Mouse (Mus musculus): ENCODE measurements around the gene Galnt11. TPM values are rescaled to one million over a fixed set of nuclear protein-coding genes. Genes with fewer than 3 reads are reported as not detected.
"Not testable (repeated sequence)": the region's sequence is repeated elsewhere in the genome, so short reads cannot be mapped to it uniquely, and the experiment has no call there.

Galnt11 gene
- polyA plus RNA-seq (2016; fragmentation: Nextera tagmentation; extraction: Ambion mirVana), result 35.0 and 37.6 TPM in 2 replicates

DNA sequence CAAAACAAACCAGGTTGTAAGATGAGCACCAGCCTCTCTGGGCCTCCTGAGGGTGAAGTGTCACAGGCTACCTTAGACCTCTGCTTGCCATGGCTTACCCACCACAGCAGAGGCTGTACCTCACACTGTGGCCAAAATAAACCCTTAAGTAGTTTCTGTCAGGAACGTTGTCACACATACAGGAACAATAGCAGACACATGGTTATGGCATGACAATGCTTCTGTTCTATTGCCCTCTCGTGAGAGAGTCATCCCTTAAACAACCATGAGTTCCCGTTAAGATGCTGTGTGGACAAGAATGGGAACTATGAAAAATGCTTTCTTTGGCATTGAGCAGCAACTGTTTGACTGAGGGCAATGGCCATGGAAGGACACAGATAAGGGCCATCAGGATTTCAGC, at the start of gene Galnt11:
Gene Galnt11, plus strand, starts transcription at position 301 of the 400 bp plus-strand sequence.
- Histone ChIP-seq H3K4me2 (peak within 1 kb of the TSS; percentile 61), H3K4me1 (replicated peaks) (peaks cover 11% of the 10 kb centered on the region; the same call in 1 of the 2 replicates), H3K36me3 (no peaks in the 10 kb centered on the region), H3K27ac (peak within 1 kb of the TSS; percentile 88), H3K9ac (replicated peaks) (peak within 1 kb of the TSS; percentile 90), H3K4me3 (replicated peaks) (peak within 1 kb of the TSS; percentile 71), H3K9me3 (no peaks in the 10 kb centered on the region), H3K27me3 (no peaks in the 10 kb centered on the region)
- 82% methylated on average over 3 of the region's 3 CpGs for WGBS
- no peak for ATAC-seq (ENCODE audit: insufficient number of reproducible peaks, insufficient read depth, low FRiP score, low TSS enrichment, low read depth)

DNA sequence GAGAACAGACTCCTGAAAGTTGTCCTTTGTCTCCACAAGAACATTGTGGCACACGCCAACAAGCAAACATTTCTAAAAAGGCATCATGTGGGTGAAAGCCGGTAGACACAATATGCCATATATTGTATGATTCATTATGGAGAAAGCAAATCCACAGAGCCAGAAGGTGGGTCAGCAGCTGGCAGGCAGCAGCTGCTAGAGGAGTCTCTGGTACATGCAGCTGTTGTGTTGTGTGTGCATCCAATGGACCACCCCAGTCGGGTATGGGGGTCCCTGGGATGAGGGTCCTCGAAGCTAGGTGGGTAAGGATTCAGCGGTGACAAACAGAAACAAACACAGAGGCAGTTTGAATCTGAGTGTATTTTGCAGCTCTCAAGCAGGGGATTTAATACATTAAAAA, 43.8 kb upstream of the Galnt11 start:
- not testable (repeated sequence) for H3K27ac ChIP-seq; H3K4me1 ChIP-seq (replicated peaks); ATAC-seq (ENCODE audit: insufficient number of reproducible peaks, insufficient read depth, low FRiP score, low TSS enrichment, low read depth); H3K9ac ChIP-seq (replicated peaks); H3K9me3 ChIP-seq; H3K27me3 ChIP-seq; H3K4me3 ChIP-seq (replicated peaks); H3K36me3 ChIP-seq; H3K4me2 ChIP-seq
- 93% methylated on average over 5 of the region's 5 CpGs for WGBS

DNA sequence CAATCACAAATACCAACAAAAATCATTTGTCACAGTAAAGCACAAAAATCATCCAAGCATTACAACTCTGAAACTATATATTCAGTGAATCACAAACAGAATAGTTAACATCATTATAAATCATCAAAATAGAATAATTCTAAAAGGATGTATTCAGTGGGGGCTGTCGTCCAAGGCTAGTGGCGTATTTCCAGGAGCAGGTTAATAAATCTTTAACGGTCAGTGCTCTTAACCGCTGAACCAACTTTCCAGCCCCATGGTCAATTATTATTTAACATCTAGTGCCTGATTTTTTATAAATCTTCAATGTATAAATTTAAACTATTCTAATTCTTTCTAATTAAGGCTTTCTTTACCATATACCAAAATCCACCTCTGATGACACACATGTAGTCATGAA, 43.2 kb upstream of the Galnt11 start:
- H3K9me3 ChIP-seq; H3K4me2 ChIP-seq; H3K9ac ChIP-seq (replicated peaks); H3K4me3 ChIP-seq (replicated peaks); H3K4me1 ChIP-seq (replicated peaks); H3K27ac ChIP-seq; ATAC-seq (ENCODE audit: insufficient number of reproducible peaks, insufficient read depth, low FRiP score, low TSS enrichment, low read depth); H3K27me3 ChIP-seq; H3K36me3 ChIP-seq: not testable (repeated sequence)
- WGBS, result 85% methylated on average over 4 of the region's 4 CpGs

DNA sequence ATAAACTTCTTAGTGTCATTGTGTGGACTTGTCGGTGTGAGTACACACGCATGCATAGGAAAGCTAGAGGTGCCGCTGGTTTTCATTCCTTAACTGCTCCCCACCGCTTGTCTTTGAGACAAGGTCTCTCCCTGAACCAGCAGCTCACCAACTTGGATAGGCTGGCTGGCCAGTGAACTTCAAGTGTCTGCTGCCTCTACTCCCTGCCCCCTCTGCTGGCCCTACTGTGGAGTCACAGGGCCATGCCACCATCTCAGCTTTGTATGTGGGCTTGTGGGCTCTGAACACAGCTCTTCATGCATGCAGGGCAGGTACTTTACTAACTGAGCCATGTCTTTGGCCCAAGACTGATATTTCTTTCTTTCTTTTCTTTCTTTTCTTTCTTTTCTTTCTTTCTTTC, 42.4 kb upstream of the Galnt11 start:
- no peak for ATAC-seq (ENCODE audit: insufficient number of reproducible peaks, insufficient read depth, low FRiP score, low TSS enrichment, low read depth)
- Histone ChIP-seq H3K4me2 (no peak overlapping the region), H3K27me3 (no peaks in the 10 kb centered on the region), H3K4me1 (replicated peaks) (0 out of 2 replicates have a peak, but pooled peaks cover 5% of the 10 kb centered on the region), H3K27ac (no peak overlapping the region), H3K9ac (replicated peaks) (no peak overlapping the region), H3K9me3 (no peaks in the 10 kb centered on the region), H3K4me3 (replicated peaks) (no peak overlapping the region), H3K36me3 (no peaks in the 10 kb centered on the region)
- WGBS, result 92% methylated on average over 4 of the region's 4 CpGs

DNA sequence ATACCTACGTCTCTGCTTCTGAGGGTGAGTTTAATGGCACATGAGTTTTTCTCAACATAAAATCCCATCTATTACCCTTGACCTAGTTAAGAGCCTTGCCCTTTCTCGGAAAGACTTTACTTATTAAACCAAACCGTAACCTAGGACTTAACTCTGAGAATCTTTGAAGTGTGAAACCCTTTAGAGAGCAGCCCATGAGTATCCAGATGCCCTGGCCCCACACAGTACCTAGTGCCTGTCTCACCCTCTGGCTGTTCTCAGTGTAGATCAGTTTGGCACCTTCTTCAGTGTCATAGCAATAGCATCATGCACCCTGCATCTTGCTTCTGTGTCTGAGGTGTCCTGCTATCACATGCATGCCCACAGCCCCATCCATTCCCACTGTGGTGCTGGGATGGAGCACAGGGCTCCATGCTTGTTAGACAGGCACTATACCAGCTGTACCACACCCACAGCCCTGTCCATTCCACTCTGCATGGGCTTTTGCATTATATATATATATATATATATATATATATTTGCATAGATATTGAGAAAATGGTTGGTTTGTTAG, 41.7 kb upstream of the Galnt11 start:
- H3K9me3 ChIP-seq, result no peaks in the 10 kb centered on the region
- H3K36me3 ChIP-seq, result no peaks in the 10 kb centered on the region
- no peak overlapping the region for H3K4me2 ChIP-seq
- no peaks in the 10 kb centered on the region for H3K27me3 ChIP-seq
- no peak overlapping the region for H3K27ac ChIP-seq
- no peak overlapping the region for H3K4me3 ChIP-seq (replicated peaks)
- H3K4me1 ChIP-seq (replicated peaks), result 0 out of 2 replicates have a peak, but pooled peaks cover 5% of the 10 kb centered on the region
- H3K9ac ChIP-seq (replicated peaks), result no peak overlapping the region
- 76% methylated on average over 3 of the region's 3 CpGs for WGBS
- no peak for ATAC-seq (ENCODE audit: insufficient number of reproducible peaks, insufficient read depth, low FRiP score, low TSS enrichment, low read depth)

DNA sequence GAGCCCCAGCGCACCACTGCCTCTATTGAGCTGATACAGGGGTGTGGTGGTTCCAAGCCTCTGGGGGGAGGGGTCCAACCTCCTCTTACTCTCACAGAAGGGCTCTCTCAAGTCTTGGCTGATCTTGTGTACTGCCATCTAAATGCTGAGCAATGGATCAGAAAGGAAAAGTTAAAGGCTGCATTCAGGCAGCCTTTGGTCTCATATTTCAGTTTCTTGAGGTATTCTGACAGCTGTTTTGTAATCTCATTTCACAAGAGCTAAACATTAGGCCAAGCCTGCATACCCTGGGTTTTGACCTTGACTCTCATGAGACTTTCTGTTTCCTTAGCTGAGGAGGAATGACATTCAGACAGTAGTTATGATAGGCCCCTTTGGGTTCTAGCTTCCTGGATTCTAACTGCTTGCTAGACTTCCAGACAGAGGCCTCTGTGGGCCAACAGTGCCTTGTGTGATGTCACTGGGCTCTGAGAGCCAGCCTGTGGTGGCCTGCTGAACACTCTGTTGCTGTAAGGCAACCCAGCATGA, 40.6 kb upstream of the Galnt11 start, which contains the start of gene Galntl5:
Gene Galntl5, plus strand, starts transcription at position 457 of the 528 bp plus-strand sequence.
- H3K4me1 ChIP-seq (replicated peaks), result 0 out of 2 replicates have a peak, but pooled peaks cover 5% of the 10 kb centered on the region
- H3K9me3 ChIP-seq, result no peaks in the 10 kb centered on the region
- no peak within 1 kb of the TSS for H3K4me2 ChIP-seq
- H3K4me3 ChIP-seq (replicated peaks), result no peak within 1 kb of the TSS
- H3K27ac ChIP-seq, result no peak within 1 kb of the TSS
- no peak within 1 kb of the TSS for H3K9ac ChIP-seq (replicated peaks)
- ATAC-seq (ENCODE audit: insufficient number of reproducible peaks, insufficient read depth, low FRiP score, low TSS enrichment, low read depth), result peak; percentile 31; the same call in 1 of the 2 replicates
- 72% methylated on average over 1 of the region's 1 CpGs for WGBS
- no peaks in the 10 kb centered on the region for H3K36me3 ChIP-seq
- H3K27me3 ChIP-seq, result no peaks in the 10 kb centered on the region

DNA sequence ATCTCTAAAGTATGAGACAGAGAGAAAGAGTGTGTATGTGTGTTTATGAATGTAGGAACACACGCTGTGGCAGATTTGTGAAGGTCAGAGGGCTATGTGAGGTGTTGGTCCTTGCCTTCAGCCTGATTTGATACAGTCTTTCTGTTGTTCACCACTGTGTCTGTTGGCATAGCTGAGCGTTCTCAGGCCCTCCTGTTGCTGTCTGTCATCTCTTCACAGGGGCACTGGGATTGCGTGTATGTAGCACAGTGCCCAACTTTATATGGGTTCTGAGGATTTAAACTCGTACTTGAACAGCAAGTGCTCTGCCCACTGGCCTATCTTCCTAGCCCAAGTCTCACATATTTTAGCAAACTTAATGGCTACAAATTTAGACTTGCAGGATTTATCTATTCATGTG, 38.1 kb upstream of the Galnt11 start:
- no peak overlapping the region for H3K9ac ChIP-seq (replicated peaks)
- H3K4me3 ChIP-seq (replicated peaks), result no peak overlapping the region
- 80% methylated on average over 4 of the region's 4 CpGs for WGBS
- H3K27me3 ChIP-seq, result no peaks in the 10 kb centered on the region
- H3K27ac ChIP-seq, result no peak overlapping the region
- H3K36me3 ChIP-seq, result no peaks in the 10 kb centered on the region
- no peaks in the 10 kb centered on the region for H3K9me3 ChIP-seq
- 0 out of 2 replicates have a peak, but pooled peaks cover 5% of the 10 kb centered on the region for H3K4me1 ChIP-seq (replicated peaks)
- no peak for ATAC-seq (ENCODE audit: insufficient number of reproducible peaks, insufficient read depth, low FRiP score, low TSS enrichment, low read depth)
- H3K4me2 ChIP-seq, result no peak overlapping the region

DNA sequence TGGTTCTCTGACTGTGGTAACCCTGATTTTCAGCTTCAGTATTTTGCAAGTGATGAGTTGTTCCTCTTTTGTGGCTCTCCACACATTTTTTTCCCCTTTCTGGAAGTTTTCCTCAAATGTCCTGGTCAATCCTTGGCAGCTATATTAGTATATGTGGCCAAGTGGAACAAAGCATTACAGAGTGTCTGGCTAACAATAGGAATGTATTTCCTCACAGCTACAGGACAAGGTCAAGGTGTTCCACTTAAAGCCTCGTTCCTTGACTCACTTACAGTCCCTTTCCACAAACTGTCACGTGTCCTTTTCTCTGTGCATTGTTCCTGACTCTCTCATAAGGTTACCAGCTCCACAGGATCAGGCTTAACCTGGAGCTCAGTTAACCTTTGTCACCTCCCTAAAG, 37.1 kb upstream of the Galnt11 start:
- no peak for ATAC-seq (ENCODE audit: insufficient number of reproducible peaks, insufficient read depth, low FRiP score, low TSS enrichment, low read depth)
- Histone ChIP-seq H3K4me2 (no peak overlapping the region), H3K27me3 (no peaks in the 10 kb centered on the region), H3K9ac (replicated peaks) (no peak overlapping the region), H3K27ac (no peak overlapping the region), H3K4me1 (replicated peaks) (0 out of 2 replicates have a peak, but pooled peaks cover 5% of the 10 kb centered on the region), H3K4me3 (replicated peaks) (no peak overlapping the region), H3K9me3 (no peaks in the 10 kb centered on the region), H3K36me3 (no peaks in the 10 kb centered on the region)
- WGBS, result 68% methylated on average over 2 of the region's 2 CpGs

DNA sequence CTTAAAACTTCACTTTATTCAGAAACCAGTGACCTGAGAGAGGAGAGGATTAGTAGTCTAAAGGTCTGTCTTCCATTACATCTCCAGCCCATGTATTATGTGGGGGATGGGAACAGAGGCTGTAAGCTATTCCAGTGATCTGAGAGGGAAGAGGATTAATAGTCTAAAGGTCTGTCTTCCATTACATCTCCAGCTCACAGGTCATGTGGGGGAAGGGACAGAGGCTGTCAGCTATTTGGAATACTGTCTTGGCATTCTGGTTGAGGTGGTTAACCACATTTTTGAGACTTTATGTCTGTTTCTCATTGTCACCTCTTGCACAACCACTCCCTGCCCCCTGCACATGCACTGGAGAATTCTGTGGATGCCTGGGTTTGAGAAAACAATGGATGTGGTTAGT, 34.0 kb upstream of the Galnt11 start:
- no peak overlapping the region for H3K4me2 ChIP-seq
- no peaks in the 10 kb centered on the region for H3K4me1 ChIP-seq (replicated peaks)
- no peaks in the 10 kb centered on the region for H3K9me3 ChIP-seq
- H3K4me3 ChIP-seq (replicated peaks), result no peak overlapping the region
- H3K27me3 ChIP-seq, result no peaks in the 10 kb centered on the region
- no peak overlapping the region for H3K27ac ChIP-seq
- H3K36me3 ChIP-seq, result no peaks in the 10 kb centered on the region
- ATAC-seq (ENCODE audit: insufficient number of reproducible peaks, insufficient read depth, low FRiP score, low TSS enrichment, low read depth), result no peak
- no peak overlapping the region for H3K9ac ChIP-seq (replicated peaks)

DNA sequence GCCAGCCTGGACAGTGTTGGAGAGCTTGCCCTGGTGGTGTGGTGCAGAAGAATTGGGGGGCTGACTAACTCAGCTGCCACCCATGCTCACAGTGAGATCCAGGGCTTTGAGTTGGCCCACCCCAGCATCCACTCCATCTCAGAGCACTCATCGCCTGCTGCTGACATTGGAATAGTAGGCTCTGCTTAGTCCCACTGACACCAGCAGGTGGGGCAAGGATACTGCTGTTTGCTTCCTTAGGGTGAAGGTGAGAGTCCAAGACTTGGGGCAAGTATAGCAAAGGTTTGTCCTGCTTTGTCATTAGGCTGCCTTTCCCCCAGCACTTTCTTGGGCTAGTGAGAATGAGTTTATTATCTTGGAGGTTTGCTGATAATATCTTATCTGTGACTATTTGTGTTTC, 32.9 kb upstream of the Galnt11 start:
- WGBS, result 33% methylated on average over 1 of the region's 1 CpGs
- ATAC-seq (ENCODE audit: insufficient number of reproducible peaks, insufficient read depth, low FRiP score, low TSS enrichment, low read depth), result no peak
- no peak overlapping the region for H3K4me2 ChIP-seq

DNA sequence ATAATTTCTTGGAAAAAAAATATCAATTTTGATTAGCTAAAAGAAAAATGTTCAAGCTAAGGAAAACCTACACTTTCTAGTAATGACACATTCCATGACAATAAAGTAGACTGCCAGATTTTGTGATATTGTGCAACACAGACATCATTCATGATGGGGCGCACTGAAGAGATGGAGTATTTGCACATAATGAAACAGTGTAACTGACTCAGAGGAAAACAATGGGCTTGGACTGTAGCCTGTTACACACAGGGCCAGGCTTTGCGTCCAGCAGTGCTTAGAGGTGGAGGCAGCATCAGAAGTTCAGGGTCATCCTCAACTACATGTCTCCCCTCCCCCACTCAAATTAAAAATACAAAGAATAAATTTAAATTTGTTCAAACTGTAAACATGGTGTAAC, 31.2 kb upstream of the Galnt11 start:
- no peaks in the 10 kb centered on the region for H3K27me3 ChIP-seq
- no peak overlapping the region for H3K4me3 ChIP-seq (replicated peaks)
- 93% methylated on average over 2 of the region's 2 CpGs for WGBS
- no peak overlapping the region for H3K4me2 ChIP-seq
- H3K9me3 ChIP-seq, result no peaks in the 10 kb centered on the region
- H3K36me3 ChIP-seq, result no peaks in the 10 kb centered on the region
- H3K27ac ChIP-seq, result no peak overlapping the region
- H3K9ac ChIP-seq (replicated peaks), result no peak overlapping the region
- ATAC-seq (ENCODE audit: insufficient number of reproducible peaks, insufficient read depth, low FRiP score, low TSS enrichment, low read depth), result no peak
- H3K4me1 ChIP-seq (replicated peaks), result no peaks in the 10 kb centered on the region

More for the DNA sequence above, 32.9 kb upstream of the Galnt11 start:
- Histone ChIP-seq H3K36me3 (no peaks in the 10 kb centered on the region), H3K27ac (no peak overlapping the region), H3K9me3 (no peaks in the 10 kb centered on the region), H3K27me3 (no peaks in the 10 kb centered on the region), H3K4me3 (replicated peaks) (no peak overlapping the region), H3K4me1 (replicated peaks) (no peaks in the 10 kb centered on the region), H3K9ac (replicated peaks) (no peak overlapping the region)

DNA sequence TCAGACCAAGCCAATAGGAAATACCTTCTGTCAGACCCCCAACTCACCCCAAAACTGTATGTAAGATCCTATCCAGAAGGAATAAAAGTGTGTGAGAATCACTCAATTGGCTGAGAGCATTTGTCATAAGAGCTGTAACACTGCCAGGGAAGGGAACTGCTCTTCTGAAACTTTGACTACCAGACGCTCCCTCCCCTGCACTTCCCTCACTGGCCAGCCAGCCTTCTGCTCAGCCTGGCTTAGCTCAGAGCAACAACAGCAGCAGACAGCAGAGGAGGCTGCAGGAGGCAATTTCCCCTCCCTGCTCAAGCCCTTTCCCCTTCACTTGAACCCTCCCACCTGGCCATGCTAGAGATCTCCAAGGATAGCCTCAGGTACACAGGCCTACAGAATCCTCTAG, 9.8 kb upstream of the Galnt11 start:
- Histone ChIP-seq H3K9ac (replicated peaks) (no peak overlapping the region), H3K4me1 (replicated peaks) (no peaks in the 10 kb centered on the region), H3K27me3 (no peaks in the 10 kb centered on the region), H3K36me3 (no peaks in the 10 kb centered on the region), H3K9me3 (no peaks in the 10 kb centered on the region), H3K4me3 (replicated peaks) (no peak overlapping the region), H3K4me2 (no peak overlapping the region), H3K27ac (no peak overlapping the region)
- WGBS, result 81% methylated on average over 1 of the region's 1 CpGs
- ATAC-seq (ENCODE audit: insufficient number of reproducible peaks, insufficient read depth, low FRiP score, low TSS enrichment, low read depth), result no peak

Measured in limb, embryonic 12.5 days (tissue).